Mouse (Mus musculus): ENCODE measurements around the gene Fndc4.

The Fndc4 gene

GRCm38 (mm10) chr5:31297981-31298380 lies 2.1 kb upstream of the Fndc4 start:
- TF ChIP-seq CTCF (conservative IDR thresholded peaks at IDR 0.05; ENCODE audit: low read length) (no peak), NANOG (IDR thresholded peaks at IDR 0.05; ENCODE audit: borderline replicate concordance, low read length) (no peak), POU5F1 (IDR thresholded peaks at IDR 0.05; ENCODE audit: borderline replicate concordance, low read length) (no peak)
- Histone ChIP-seq H3K4me3 (replicated peaks; ENCODE audit: low read length) (no peak overlapping the region), H3K36me3 (ENCODE audit: insufficient read depth, low read length) (peaks cover 7% of the 10 kb centered on the region), H3K27me3 (ENCODE audit: insufficient read depth, low read length) (peaks cover 63% of the 10 kb centered on the region), H3K4me1 (replicated peaks; ENCODE audit: low read depth, low read length) (peaks cover 13% of the 10 kb centered on the region), H3K9me3 (ENCODE audit: low read length) (no peaks in the 10 kb centered on the region)

DNA sequence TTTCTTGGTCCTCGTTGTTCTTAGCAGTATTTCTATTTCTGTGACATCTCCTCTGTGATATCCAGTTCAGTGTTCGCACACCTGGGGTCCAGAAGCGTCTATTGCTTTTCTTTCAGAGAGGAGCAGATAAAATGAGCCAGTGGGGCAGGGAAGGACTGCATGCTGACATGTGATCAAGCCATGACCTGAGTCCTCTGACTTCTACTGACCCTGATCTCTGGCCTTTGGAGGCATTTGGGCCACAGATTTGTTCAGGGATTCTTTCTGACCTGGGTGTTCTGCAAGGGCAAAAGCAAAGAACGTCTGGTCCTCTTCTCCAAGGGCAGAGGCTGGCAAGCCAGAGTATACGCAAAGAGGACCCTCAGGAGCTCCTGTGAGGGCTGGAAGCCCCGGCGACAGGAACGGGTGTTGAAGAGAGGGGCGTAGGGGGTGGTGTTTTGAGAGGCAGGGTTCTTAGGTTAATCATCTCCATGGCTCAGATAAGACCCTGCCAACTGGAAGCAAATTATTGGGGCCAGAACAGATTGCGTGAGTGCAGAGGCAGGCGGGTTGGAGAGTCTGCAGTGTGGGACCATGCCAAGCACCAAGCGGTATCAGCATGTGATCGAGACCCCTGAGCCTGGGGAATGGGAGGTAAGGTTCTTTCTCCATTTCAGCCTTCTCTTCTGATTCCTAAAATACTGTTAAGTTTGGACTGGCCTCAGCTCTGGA lies 1.3 kb upstream of the Fndc4 start, which contains the start of gene Gckr:
Gene Gckr (plus strand): TSS at position 397 of the 711 bp plus-strand sequence.
- peaks cover 13% of the 10 kb centered on the region for H3K4me1 ChIP-seq (replicated peaks; ENCODE audit: low read depth, low read length)
- H3K27me3 ChIP-seq (ENCODE audit: insufficient read depth, low read length) = peaks cover 58% of the 10 kb centered on the region
- H3K36me3 ChIP-seq (ENCODE audit: insufficient read depth, low read length) = peaks cover 12% of the 10 kb centered on the region
- H3K4me3 ChIP-seq (replicated peaks; ENCODE audit: low read length) = no peak within 1 kb of the TSS
- TF ChIP-seq CTCF (conservative IDR thresholded peaks at IDR 0.05; ENCODE audit: low read length) (no peak), NANOG (IDR thresholded peaks at IDR 0.05; ENCODE audit: borderline replicate concordance, low read length) (no peak), POU5F1 (IDR thresholded peaks at IDR 0.05; ENCODE audit: borderline replicate concordance, low read length) (no peak)
- H3K9me3 ChIP-seq (ENCODE audit: low read length) = no peaks in the 10 kb centered on the region

DNA sequence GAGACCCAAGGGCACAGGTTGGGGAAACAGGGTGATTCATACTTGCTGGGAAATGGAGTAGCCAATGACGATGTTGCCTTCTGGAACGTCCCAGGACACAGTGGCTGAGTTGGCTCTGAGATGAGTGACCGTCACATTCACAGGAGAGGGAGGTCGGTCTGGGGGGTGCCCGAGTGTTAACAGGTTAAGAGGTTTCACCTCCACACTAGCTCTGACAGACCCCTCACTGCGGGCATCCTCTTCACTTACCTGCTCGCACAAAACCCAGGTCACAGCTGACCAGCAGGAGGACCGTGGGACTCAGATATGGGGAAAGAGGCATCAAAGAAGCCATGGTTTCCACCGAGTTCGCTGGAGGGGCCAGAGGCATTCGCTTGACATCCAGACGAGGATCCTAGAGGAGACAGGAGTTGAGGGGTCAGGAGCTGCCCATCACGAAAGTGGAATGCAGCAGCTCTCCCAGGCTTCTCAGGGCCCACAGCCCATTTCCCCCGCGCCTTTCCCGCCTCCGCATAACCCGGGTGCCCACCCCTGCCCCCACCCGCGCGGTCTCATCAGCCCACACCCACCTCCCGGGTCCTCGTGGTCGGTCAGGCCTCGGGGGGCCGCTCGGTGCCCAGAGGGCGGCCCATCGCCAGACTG lies 795 bp downstream of the Fndc4 start:
- TF ChIP-seq CTCF (conservative IDR thresholded peaks at IDR 0.05; ENCODE audit: low read length) = no peak
- TF ChIP-seq NANOG (IDR thresholded peaks at IDR 0.05; ENCODE audit: borderline replicate concordance, low read length) = no peak
- no peak for TF ChIP-seq POU5F1 (IDR thresholded peaks at IDR 0.05; ENCODE audit: borderline replicate concordance, low read length)
- Histone ChIP-seq H3K9me3 (ENCODE audit: low read length) (no peaks in the 10 kb centered on the region), H3K4me3 (replicated peaks; ENCODE audit: low read length) (peak overlapping the region; percentile 88)

DNA sequence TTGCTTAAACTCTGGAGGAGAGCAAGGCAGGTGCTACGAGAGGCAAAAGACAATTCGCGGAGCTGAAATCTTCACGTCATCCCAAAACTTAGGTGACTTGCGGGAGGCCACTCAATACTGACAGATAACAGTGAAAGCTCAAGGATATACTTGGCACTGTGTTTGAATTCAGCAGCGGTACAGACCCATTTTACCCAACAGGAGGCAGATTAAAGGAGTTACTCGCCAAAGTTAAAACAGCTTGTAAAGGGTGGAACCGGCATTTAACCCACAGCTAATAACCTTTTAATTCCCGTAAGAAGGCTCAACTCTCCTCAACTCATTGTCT lies 4.6 kb downstream of the Fndc4 start:
- Histone ChIP-seq H3K4me1 (replicated peaks; ENCODE audit: low read depth, low read length) (peaks cover 35% of the 10 kb centered on the region), H3K27me3 (ENCODE audit: insufficient read depth, low read length) (peaks cover 28% of the 10 kb centered on the region), H3K9me3 (ENCODE audit: low read length) (no peaks in the 10 kb centered on the region), H3K4me3 (replicated peaks; ENCODE audit: low read length) (peak overlapping the region; percentile 79), H3K36me3 (ENCODE audit: insufficient read depth, low read length) (peaks cover 22% of the 10 kb centered on the region)
- TF ChIP-seq POU5F1 (IDR thresholded peaks at IDR 0.05; ENCODE audit: borderline replicate concordance, low read length) = no peak
- no peak for TF ChIP-seq CTCF (conservative IDR thresholded peaks at IDR 0.05; ENCODE audit: low read length)
- no peak for TF ChIP-seq NANOG (IDR thresholded peaks at IDR 0.05; ENCODE audit: borderline replicate concordance, low read length)

More for the DNA sequence above, 795 bp downstream of the Fndc4 start:
- Histone ChIP-seq H3K4me1 (replicated peaks; ENCODE audit: low read depth, low read length) (peaks cover 28% of the 10 kb centered on the region), H3K27me3 (ENCODE audit: insufficient read depth, low read length) (peaks cover 46% of the 10 kb centered on the region), H3K36me3 (ENCODE audit: insufficient read depth, low read length) (peaks cover 12% of the 10 kb centered on the region)

DNA sequence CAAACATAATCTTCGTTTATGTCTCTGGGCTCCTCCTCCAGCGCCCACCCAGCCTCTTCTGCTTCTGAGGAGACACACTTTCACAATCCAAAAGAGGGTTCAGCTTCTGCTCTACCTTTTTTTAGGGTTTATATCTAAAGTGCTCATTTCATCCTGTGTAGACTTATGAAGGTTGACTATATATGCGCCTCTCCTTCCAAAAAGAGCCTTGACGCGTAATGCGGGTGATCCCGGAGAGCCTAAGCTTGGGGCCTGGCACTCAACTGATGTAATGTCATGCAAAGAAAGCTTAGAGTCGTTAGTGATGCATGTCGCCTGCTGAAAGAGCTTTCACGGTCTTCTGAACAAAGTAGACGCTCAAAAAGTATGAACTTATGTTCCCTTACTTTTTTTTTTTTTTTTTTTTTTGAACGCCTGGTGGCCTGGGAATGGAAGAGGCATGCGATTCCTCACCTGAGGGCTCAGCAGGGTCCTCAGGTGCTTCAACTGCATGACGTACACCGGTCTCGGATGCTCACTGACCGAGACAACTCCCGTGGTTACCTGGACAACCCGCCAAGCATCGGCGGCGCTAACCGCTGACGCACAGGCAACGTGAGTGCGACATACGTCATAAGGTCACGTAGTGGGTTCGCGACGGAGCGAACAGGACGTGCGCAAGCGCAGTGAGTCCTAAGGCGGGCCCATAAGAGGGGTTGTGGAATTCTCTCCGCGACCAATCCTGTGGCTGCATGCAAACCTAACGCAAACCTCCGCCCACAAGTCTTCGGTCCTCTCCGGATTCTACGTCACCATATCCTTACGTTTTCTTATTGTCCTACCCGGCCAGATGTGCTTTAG lies 5.1 kb downstream of the Fndc4 start, which contains the start of gene Ift172:
Gene Ift172 (minus strand): TSS at position 596 of the 840 bp plus-strand sequence.
- peaks cover 22% of the 10 kb centered on the region for H3K27me3 ChIP-seq (ENCODE audit: insufficient read depth, low read length)
- H3K4me1 ChIP-seq (replicated peaks; ENCODE audit: low read depth, low read length) = peaks cover 30% of the 10 kb centered on the region
- peaks cover 28% of the 10 kb centered on the region for H3K36me3 ChIP-seq (ENCODE audit: insufficient read depth, low read length)
- H3K9me3 ChIP-seq (ENCODE audit: low read length) = no peaks in the 10 kb centered on the region
- H3K4me3 ChIP-seq (replicated peaks; ENCODE audit: low read length) = peak within 1 kb of the TSS; percentile 79
- no peak for TF ChIP-seq POU5F1 (IDR thresholded peaks at IDR 0.05; ENCODE audit: borderline replicate concordance, low read length)
- no peak for TF ChIP-seq CTCF (conservative IDR thresholded peaks at IDR 0.05; ENCODE audit: low read length)

DNA sequence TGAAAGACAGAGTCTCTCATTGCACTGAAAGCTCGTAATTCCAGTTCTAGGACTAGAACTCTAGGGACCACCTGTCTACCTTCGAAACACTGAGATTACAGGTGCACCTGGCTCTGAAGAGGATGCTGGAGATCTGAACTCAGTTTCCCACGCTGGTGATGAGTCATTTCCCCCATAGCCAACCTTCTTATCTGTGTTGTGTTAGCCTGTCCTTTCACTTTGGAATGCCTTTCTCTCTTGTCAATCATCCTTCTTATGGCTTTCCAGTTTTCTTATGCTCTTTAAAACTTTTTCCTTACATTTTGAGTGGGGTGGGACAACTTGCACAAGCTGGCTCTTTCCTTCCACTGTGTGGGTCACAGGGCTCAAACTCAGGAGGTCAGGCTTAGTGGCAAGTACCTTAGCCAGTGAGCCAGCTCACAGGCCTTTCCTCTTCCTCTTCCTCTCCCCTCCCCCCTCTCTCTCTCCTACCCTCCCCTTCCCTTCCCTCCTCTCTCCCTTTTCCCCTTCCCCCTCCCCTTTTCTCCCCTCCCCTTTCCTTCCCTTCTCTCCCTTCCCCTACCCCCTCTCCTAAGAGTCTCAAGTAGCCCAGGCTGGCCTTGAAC lies 6.2 kb downstream of the Fndc4 start:
- H3K9me3 ChIP-seq (ENCODE audit: low read length) = no peaks in the 10 kb centered on the region
- peaks cover 12% of the 10 kb centered on the region for H3K27me3 ChIP-seq (ENCODE audit: insufficient read depth, low read length)
- H3K36me3 ChIP-seq (ENCODE audit: insufficient read depth, low read length) = peaks cover 38% of the 10 kb centered on the region
- peaks cover 24% of the 10 kb centered on the region for H3K4me1 ChIP-seq (replicated peaks; ENCODE audit: low read depth, low read length)
- H3K4me3 ChIP-seq (replicated peaks; ENCODE audit: low read length) = peak overlapping the region; percentile 79; the same call in 1 of the 2 replicates
- no peak for TF ChIP-seq POU5F1 (IDR thresholded peaks at IDR 0.05; ENCODE audit: borderline replicate concordance, low read length)
- TF ChIP-seq NANOG (IDR thresholded peaks at IDR 0.05; ENCODE audit: borderline replicate concordance, low read length) = no peak
- TF ChIP-seq CTCF (conservative IDR thresholded peaks at IDR 0.05; ENCODE audit: low read length) = no peak

DNA sequence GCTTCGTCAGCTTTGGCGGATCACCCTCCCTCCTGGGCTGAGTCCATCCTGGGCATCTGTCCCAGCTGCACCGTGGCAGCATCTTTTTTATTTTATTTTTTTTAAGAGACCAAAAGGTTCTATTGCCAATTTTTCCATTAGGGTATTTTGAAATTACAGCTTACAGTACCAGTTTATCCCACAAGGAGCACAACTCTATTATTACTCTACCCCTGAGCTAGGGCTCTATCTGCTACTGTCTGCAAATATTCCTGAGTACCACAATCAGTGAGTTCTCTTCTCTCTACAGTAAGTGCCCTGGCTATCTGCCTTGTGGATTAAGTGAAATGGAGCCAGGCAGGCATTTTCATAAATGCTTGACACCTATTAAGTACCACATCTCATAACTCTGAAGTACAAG lies 7.2 kb downstream of the Fndc4 start:
- Histone ChIP-seq H3K27me3 (ENCODE audit: insufficient read depth, low read length) (0 out of 2 replicates have a peak, but pooled peaks cover 1% of the 10 kb centered on the region), H3K4me3 (replicated peaks; ENCODE audit: low read length) (no peak overlapping the region), H3K36me3 (ENCODE audit: insufficient read depth, low read length) (peaks cover 41% of the 10 kb centered on the region), H3K4me1 (replicated peaks; ENCODE audit: low read depth, low read length) (peaks cover 21% of the 10 kb centered on the region), H3K9me3 (ENCODE audit: low read length) (no peaks in the 10 kb centered on the region)
- no peak for TF ChIP-seq NANOG (IDR thresholded peaks at IDR 0.05; ENCODE audit: borderline replicate concordance, low read length)
- no peak for TF ChIP-seq POU5F1 (IDR thresholded peaks at IDR 0.05; ENCODE audit: borderline replicate concordance, low read length)
- no peak for TF ChIP-seq CTCF (conservative IDR thresholded peaks at IDR 0.05; ENCODE audit: low read length)

GRCm38 (mm10) chr5:31288225-31288624 lies 7.7 kb downstream of the Fndc4 start:
- Histone ChIP-seq H3K4me3 (replicated peaks; ENCODE audit: low read length) (no peak overlapping the region), H3K36me3 (ENCODE audit: insufficient read depth, low read length) (peaks cover 45% of the 10 kb centered on the region), H3K9me3 (ENCODE audit: low read length) (no peaks in the 10 kb centered on the region), H3K4me1 (replicated peaks; ENCODE audit: low read depth, low read length) (peaks cover 21% of the 10 kb centered on the region), H3K27me3 (ENCODE audit: insufficient read depth, low read length) (no peaks in the 10 kb centered on the region)
- TF ChIP-seq NANOG (IDR thresholded peaks at IDR 0.05; ENCODE audit: borderline replicate concordance, low read length) (no peak), CTCF (conservative IDR thresholded peaks at IDR 0.05; ENCODE audit: low read length) (no peak), POU5F1 (IDR thresholded peaks at IDR 0.05; ENCODE audit: borderline replicate concordance, low read length) (no peak)
